In the genomic region with DNA sequence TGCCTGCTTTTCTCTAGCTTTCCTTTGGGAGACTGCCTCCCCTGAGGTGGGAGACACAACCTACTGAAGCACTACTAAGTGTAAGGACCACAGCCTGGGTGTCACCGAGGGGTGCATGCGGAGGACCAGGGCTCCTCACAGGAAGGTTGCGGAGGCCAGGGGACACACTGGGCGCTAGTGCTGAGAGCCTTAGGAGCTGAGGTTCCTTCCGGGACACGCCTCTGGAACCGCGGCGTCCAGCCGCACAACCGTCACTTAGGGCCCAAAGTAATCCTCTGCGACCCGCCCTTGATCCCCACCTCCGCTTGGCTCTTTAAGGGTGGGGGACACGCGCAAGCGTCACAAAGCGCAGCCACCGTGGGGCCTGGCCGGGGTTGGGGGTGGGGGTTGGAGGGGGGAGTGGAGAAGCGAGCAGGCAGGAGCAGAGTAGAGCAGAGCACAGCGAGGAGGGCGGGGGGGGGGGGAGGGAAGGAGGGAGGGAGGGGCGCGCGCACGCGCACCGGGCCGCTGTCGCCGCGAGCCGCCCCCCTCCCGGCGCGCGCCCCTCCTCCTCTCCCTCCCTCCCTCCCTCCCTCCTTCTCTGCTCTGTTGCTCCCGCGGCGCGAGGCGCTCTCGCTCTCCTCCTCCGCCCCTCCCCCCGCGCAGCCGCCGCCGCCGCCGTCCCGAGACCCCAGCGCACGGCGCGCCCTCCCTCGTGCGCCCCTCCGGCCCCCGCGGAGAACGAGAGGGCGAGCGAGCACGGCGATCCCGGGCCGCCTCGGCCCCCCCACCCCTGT, we compare ENCODE assay signal across 8 mouse cellular contexts. TPM values are rescaled to one million over a fixed set of nuclear protein-coding genes. Genes with fewer than 3 reads are reported as not detected.
DNase-seq lines count a peak whose midpoint lies in the region; ATAC-seq lines count a peak whose summit lies in the region.

No protein-coding gene starts in this region.

- H3K9ac ChIP-seq in embryonic facial prominence, embryonic 14.5 days (ENCODE audit: low read depth, low read length): peak overlapping the region; percentile 97
- peak overlapping the region; percentile 99 for H3K9ac ChIP-seq in kidney, embryonic 14.5 days (ENCODE audit: low read depth, low read length)
- H3K9ac ChIP-seq in liver, embryonic 11.5 days (ENCODE audit: low read depth, low read length): peak overlapping the region; percentile 99

- peaks cover 5% of the 10 kb centered on the region; the same call in 1 of the 2 replicates for H3K4me1 ChIP-seq in embryonic facial prominence, embryonic 14.5 days (ENCODE audit: control insufficient read depth, insufficient read depth, low read length)
- H3K4me1 ChIP-seq in kidney, embryonic 14.5 days (ENCODE audit: control insufficient read depth, insufficient read depth, low read length): peaks cover 17% of the 10 kb centered on the region
- peaks cover 28% of the 10 kb centered on the region for H3K4me1 ChIP-seq in liver, embryonic 11.5 days (replicated peaks; ENCODE audit: control insufficient read depth, insufficient read depth, low read length)

- H3K36me3 ChIP-seq in embryonic facial prominence, embryonic 14.5 days (ENCODE audit: control insufficient read depth, insufficient read depth, low read length): peaks cover 16% of the 10 kb centered on the region
- H3K36me3 ChIP-seq in kidney, embryonic 14.5 days (ENCODE audit: control insufficient read depth, insufficient read depth, low read length): peaks cover 6% of the 10 kb centered on the region; the same call in 1 of the 2 replicates
- H3K36me3 ChIP-seq in liver, embryonic 11.5 days (ENCODE audit: control insufficient read depth, insufficient read depth, low read length): peaks cover 10% of the 10 kb centered on the region
- H3K36me3 ChIP-seq in splenic B cell, adult 2 months (ENCODE audit: control insufficient read depth, insufficient read depth, low read length, poor library complexity, severe bottlenecking): no peaks in the 10 kb centered on the region

- peak; percentile 89 for DNase-seq in A20 (ENCODE audit: low read depth, low spot score)
- peak; percentile 26 to 60 for DNase-seq in adrenal gland, postnatal 4 days (ENCODE audit: low spot score in 2 of 2)
- peak; percentile 92 for DNase-seq in embryonic facial prominence, embryonic 14.5 days (ENCODE audit: low spot score)
- DNase-seq in heart, adult 9 months (ENCODE audit: low spot score in 2 of 2): peak; percentile 83 to 84
- DNase-seq in liver, embryonic 11.5 days (ENCODE audit: low spot score): peak; percentile 85
- DNase-seq in naive thymus-derived CD4-positive, alpha-beta T cell, adult 2 months (ENCODE audit: low read depth): peak; percentile 87
- peak; percentile 84 for DNase-seq in splenic B cell, adult 2 months (ENCODE audit: low read depth, low spot score)

- H3K4me3 ChIP-seq in embryonic facial prominence, embryonic 14.5 days (ENCODE audit: low read depth, low read length): peak overlapping the region; percentile 90
- peak overlapping the region; percentile 94 for H3K4me3 ChIP-seq in kidney, embryonic 14.5 days (ENCODE audit: low read length)
- peak overlapping the region; percentile 97 for H3K4me3 ChIP-seq in liver, embryonic 11.5 days (ENCODE audit: low read depth, low read length)

- ATAC-seq in embryonic facial prominence, embryonic 14.5 days (ENCODE audit: low read depth): peak; percentile 95
- ATAC-seq in kidney, embryonic 14.5 days (ENCODE audit: low FRiP score, low TSS enrichment): peak; percentile 93
- peak; percentile 88 for ATAC-seq in liver, embryonic 11.5 days (replicated peaks; ENCODE audit: low FRiP score)

- peak overlapping the region; percentile 75 for H3K4me2 ChIP-seq in embryonic facial prominence, embryonic 14.5 days (ENCODE audit: low read depth, low read length)
- H3K4me2 ChIP-seq in kidney, embryonic 14.5 days (replicated peaks; ENCODE audit: low read depth, low read length): peak overlapping the region; percentile 53
- H3K4me2 ChIP-seq in liver, embryonic 11.5 days: peak overlapping the region; percentile 94

- H3K27me3 ChIP-seq in embryonic facial prominence, embryonic 14.5 days (replicated peaks; ENCODE audit: control insufficient read depth, insufficient read depth, low read length): no peaks in the 10 kb centered on the region
- no peaks in the 10 kb centered on the region for H3K27me3 ChIP-seq in kidney, embryonic 14.5 days (ENCODE audit: control insufficient read depth, insufficient read depth, low read length)
- H3K27me3 ChIP-seq in liver, embryonic 11.5 days (replicated peaks; ENCODE audit: control insufficient read depth, insufficient read depth, low read length): no peaks in the 10 kb centered on the region
- no peaks in the 10 kb centered on the region for H3K27me3 ChIP-seq in splenic B cell, adult 2 months (ENCODE audit: control insufficient read depth, insufficient read depth, low read length, poor library complexity, severe bottlenecking)

- WGBS in embryonic facial prominence, embryonic 14.5 days: under 1% methylated on average over 21 of the region's 70 CpGs
- WGBS in kidney, embryonic 14.5 days: under 1% methylated on average over 27 of the region's 70 CpGs
- WGBS in liver, embryonic 11.5 days: under 1% methylated on average over 32 of the region's 70 CpGs

- no peaks in the 10 kb centered on the region for H3K9me3 ChIP-seq in embryonic facial prominence, embryonic 14.5 days (ENCODE audit: control insufficient read depth, low read length)
- no peaks in the 10 kb centered on the region for H3K9me3 ChIP-seq in kidney, embryonic 14.5 days (ENCODE audit: control insufficient read depth, low read length)
- H3K9me3 ChIP-seq in liver, embryonic 11.5 days (ENCODE audit: control insufficient read depth, low read length): no peaks in the 10 kb centered on the region

- peak overlapping the region; percentile 98 for H3K27ac ChIP-seq in embryonic facial prominence, embryonic 14.5 days (replicated peaks; ENCODE audit: low read depth, low read length)
- peak overlapping the region; percentile 99 for H3K27ac ChIP-seq in kidney, embryonic 14.5 days (ENCODE audit: low read depth, low read length)
- peak overlapping the region; percentile 99 for H3K27ac ChIP-seq in liver, embryonic 11.5 days (ENCODE audit: low read depth, low read length)

RNA-seq across cellular contexts. Expression of gene Ube2r2, which starts 0.4 kb away (rescaled TPM):
- total RNA-seq in adrenal gland, postnatal 4 days (2021): 100 to 1,000 TPM; 123 to 128 TPM
- 83.7 and 90.7 TPM in 2 replicates for polyA plus RNA-seq in embryonic facial prominence, embryonic 14.5 days (2014; fragmentation: Nextera tagmentation; extraction: Ambion mirVana)
- 97.6 and 103 TPM in 2 replicates for polyA plus RNA-seq in kidney, embryonic 14.5 days (2014; fragmentation: Nextera tagmentation; extraction: Ambion mirVana)
- 46.7 and 49.2 TPM in 2 replicates for polyA plus RNA-seq in liver, embryonic 11.5 days (2014; fragmentation: Nextera tagmentation; extraction: Ambion mirVana)

RNA-seq across cellular contexts. Expression of gene Nol6, which starts 10.9 kb away (rescaled TPM):
- 10 to 100 TPM; 54.9 to 56.2 TPM for total RNA-seq in adrenal gland, postnatal 4 days (2021)
- 24.9 and 29.4 TPM in 2 replicates for polyA plus RNA-seq in embryonic facial prominence, embryonic 14.5 days (2014; fragmentation: Nextera tagmentation; extraction: Ambion mirVana)
- 18.0 and 32.9 TPM in 2 replicates for polyA plus RNA-seq in kidney, embryonic 14.5 days (2014; fragmentation: Nextera tagmentation; extraction: Ambion mirVana)
- polyA plus RNA-seq in liver, embryonic 11.5 days (2014; fragmentation: Nextera tagmentation; extraction: Ambion mirVana): 35.8 and 39.8 TPM in 2 replicates

RNA-seq across cellular contexts. Expression of gene Aqp3, which starts 37.1 kb away (rescaled TPM):
- 10 to 100 TPM in 1 of 2 experiments, under 1 TPM in 1; 0.51 to 14.1 TPM for total RNA-seq in adrenal gland, postnatal 4 days (2021)
- polyA plus RNA-seq in embryonic facial prominence, embryonic 14.5 days (2014; fragmentation: Nextera tagmentation; extraction: Ambion mirVana): 18.4 and 20.4 TPM in 2 replicates
- 12.8 and 13.3 TPM in 2 replicates for polyA plus RNA-seq in kidney, embryonic 14.5 days (2014; fragmentation: Nextera tagmentation; extraction: Ambion mirVana)
- 12.7 and 15.7 TPM in 2 replicates for polyA plus RNA-seq in liver, embryonic 11.5 days (2014; fragmentation: Nextera tagmentation; extraction: Ambion mirVana)

Comparison
In these comparisons a context has a peak if more than half of its experiments do, and no peak if none do; other contexts are left out.
1. Peak in every context shown above with its lines: DNase-seq, ATAC-seq, H3K4me3 ChIP-seq and H3K27ac ChIP-seq.